Mouse (Mus musculus): ENCODE measurements around the gene Obsl1.

GRCm38 (mm10) chr1:75467215-75467927, 38.9 kb downstream of the Obsl1 start:
- TF ChIP-seq POLR2A (IDR thresholded peaks at IDR 0.05; ENCODE audit: control insufficient read depth, extremely low read depth, insufficient read depth, low read length, poor library complexity), result no peak
- TF ChIP-seq CTCF (IDR thresholded peaks at IDR 0.05; ENCODE audit: borderline replicate concordance, control insufficient read depth, extremely low read depth, insufficient read depth, low read length, poor library complexity), result peak; percentile 87

Measured in thymus, adult 2 months (tissue).